Mouse (Mus musculus) gastrocnemius, postnatal 4 days (tissue): ENCODE data around the gene Rbp1. TPM values are rescaled to one million over a fixed set of nuclear protein-coding genes. Genes with fewer than 3 reads are reported as not detected.

Experiments used
- DNase-seq, 2 experiments: peaks; one replicate each; pipeline ENCODE4 v3.0.0; 2021 to 2022; ENCODE audit warnings: low spot score in 2 of 2, mixed read lengths in 2 of 2
- total RNA-seq, 2 experiments: library from RNA; stranded (reverse); gene quantifications; 2 replicates each; pipeline ENCODE4 v1.2.3; 2021

The Rbp1 gene
- total RNA-seq, 2 experiments from 2014 or later = 11.8 to 13.7 TPM

DNA sequence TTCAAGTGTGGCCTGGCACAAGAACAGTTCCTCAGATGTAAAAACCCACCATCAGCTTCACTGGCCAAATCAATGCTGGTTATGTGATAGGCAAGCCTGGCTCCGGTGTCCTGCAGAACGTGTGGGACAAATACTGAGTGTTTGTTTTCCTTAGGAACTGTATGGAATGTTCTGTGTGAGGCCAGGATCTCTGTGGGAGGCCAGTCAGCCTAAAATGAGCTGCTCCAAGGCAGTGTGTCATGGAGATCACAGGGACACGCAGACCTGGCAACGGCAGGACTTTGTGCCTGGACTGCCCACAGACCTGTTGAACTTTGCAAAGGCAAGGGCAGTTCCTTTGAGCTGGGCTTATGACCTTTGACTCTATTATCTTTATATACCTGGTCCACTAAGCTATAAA lies 67.4 kb downstream of the Rbp1 start:
- DNase-seq = no peak

DNA sequence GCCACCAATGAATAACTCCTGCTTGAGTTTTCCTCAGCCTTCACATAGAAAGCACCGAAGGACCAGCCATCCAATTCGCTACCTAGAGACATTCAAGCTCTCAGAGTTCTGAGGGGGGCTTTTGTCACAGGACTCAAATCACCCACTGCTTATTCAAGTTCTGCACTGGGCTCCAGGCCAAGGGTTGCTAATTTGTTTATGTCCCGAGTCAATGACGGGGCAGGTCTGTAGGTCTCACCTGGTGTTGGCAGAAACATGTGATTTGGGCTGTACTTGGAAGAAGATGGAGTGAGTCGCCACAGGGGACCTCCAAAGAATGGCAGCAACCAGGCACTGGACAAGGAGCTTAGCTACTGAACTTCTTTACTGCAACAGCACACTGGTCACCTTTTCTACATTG lies 68.3 kb downstream of the Rbp1 start:
- no peak for DNase-seq

GRCm38 (mm10) chr9:98492212-98492611 lies 69.5 kb downstream of the Rbp1 start:
- no peak for DNase-seq

DNA sequence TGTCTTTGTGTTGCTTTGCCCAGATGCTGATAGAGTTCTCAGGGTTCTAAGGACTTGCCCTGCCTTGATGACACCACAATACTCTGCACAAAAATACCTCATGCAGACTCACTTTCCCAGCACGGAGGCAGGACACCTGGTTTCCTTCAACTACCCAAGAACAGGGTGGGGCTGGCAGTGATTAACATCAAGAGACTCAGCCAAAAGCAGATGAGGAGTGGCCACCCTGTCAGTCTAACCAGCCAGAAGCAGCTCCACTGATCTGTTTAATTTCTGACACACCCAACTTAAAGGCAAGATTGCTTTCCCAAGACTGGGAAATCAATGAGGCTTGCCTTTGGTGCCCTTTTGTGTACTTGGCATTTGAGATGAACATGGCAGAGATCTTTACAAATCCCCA lies 70.1 kb downstream of the Rbp1 start:
- DNase-seq = no peak

Other genes with a start within 250 kb of the Rbp1 start
- 1 to 10 TPM; 5.8 to 7.3 TPM for gene Nmnat3, start 135.5 kb upstream of the Rbp1 start, total RNA-seq
- gene Rbp2, start 63.2 kb downstream of the Rbp1 start, total RNA-seq = under 1 TPM in 1 of 2 experiments, not detected in 1; 0.59 TPM
- gene Copb2, start 140.8 kb downstream of the Rbp1 start, total RNA-seq = 100 to 1,000 TPM; 114 to 119 TPM
- 10 to 100 TPM; 33.3 to 34.0 TPM for gene Mrps22, start 178.7 kb downstream of the Rbp1 start, total RNA-seq